Mouse (Mus musculus) CH12.LX (cell line): Measurements from ENCODE around the gene Hist1h4h. TPM values are rescaled to one million over a fixed set of nuclear protein-coding genes. Genes with fewer than 3 reads are reported as not detected.

ENCODE experiments used
- DNase-seq: peaks from one replicate; pipeline ENCODE4 v3.0.0-alpha.2; 2013; ENCODE audit errors: extremely low read depth
- H3K27ac ChIP-seq: 2 replicates; pipeline ENCODE4 v1.5.1; 2012; ENCODE audit warnings: low read depth, mild to moderate bottlenecking, control low read depth, moderate library complexity; ENCODE audit not compliant: insufficient read depth
- H3K27me3 ChIP-seq: replicated peaks from 2 replicates; pipeline ENCODE3; 2012; ENCODE audit warnings: inconsistent platforms
- H3K36me3 ChIP-seq, 2 experiments: replicated peaks in 1 of 2; 2 replicates each; pipeline versions ENCODE3 to v1.6.1; 2012; ENCODE audit warnings: inconsistent platforms in 1 of 2, low read length in 1 of 2, mild to moderate bottlenecking in 1 of 2, mixed read lengths in 1 of 2, moderate library complexity in 1 of 2; ENCODE audit not compliant: control insufficient read depth in 1 of 2, insufficient read depth in 1 of 2
- H3K4me1 ChIP-seq, 2 experiments: 2 replicates each; pipeline ENCODE4 v1.6.1; 2012; ENCODE audit warnings: inconsistent platforms in 1 of 2, moderate library complexity in 1 of 2; ENCODE audit not compliant: insufficient read depth in 2 of 2, control insufficient read depth in 1 of 2
- H3K4me2 ChIP-seq: 2 replicates; pipeline ENCODE4 v1.6.1; 2012; ENCODE audit warnings: low read depth, mild to moderate bottlenecking, control low read depth; ENCODE audit not compliant: poor library complexity, insufficient read depth, severe bottlenecking
- H3K4me3 ChIP-seq, 3 experiments: fragments of 150-350 bp in 1 of 3; sonication (generic) in 1 of 3; replicated peaks in 1 of 3; 2 replicates each; pipeline versions ENCODE3 to v1.5.1; 2011 to 2012; ENCODE audit warnings: low read depth in 2 of 3, low read length in 2 of 3, mild to moderate bottlenecking in 2 of 3, moderate library complexity in 2 of 3, control low read depth in 1 of 3, improper control_type of control experiment in 1 of 3, inconsistent platforms in 1 of 3, mixed read lengths in 1 of 3; ENCODE audit not compliant: poor library complexity in 1 of 3
- H3K79me2 ChIP-seq: replicated peaks from 2 replicates; pipeline ENCODE4 v1.6.1; 2012; ENCODE audit warnings: mild to moderate bottlenecking, moderate library complexity; ENCODE audit not compliant: control insufficient read depth, poor library complexity, insufficient read depth, severe bottlenecking; ENCODE audit errors: extremely low read depth
- H3K9ac ChIP-seq: 2 replicates; pipeline ENCODE4 v1.6.1; 2012; ENCODE audit warnings: low read depth, mild to moderate bottlenecking, control low read depth, moderate library complexity; ENCODE audit not compliant: insufficient read depth
- H3K9me3 ChIP-seq: replicated peaks from 2 replicates; pipeline ENCODE3; 2012; ENCODE audit warnings: low read length, inconsistent platforms, mixed read lengths
- BHLHE40 ChIP-seq: IDR thresholded peaks from 2 replicates; pipeline ENCODE4 v1.6.1; 2011; ENCODE audit warnings: mild to moderate bottlenecking, low read depth, low read length, improper control_type of control experiment
- CHD1 ChIP-seq: IDR thresholded peaks from 2 replicates; pipeline ENCODE4 v1.6.1; 2012; ENCODE audit warnings: low read depth, low read length, improper control_type of control experiment, inconsistent platforms
- CHD2 ChIP-seq: IDR thresholded peaks from 2 replicates; pipeline ENCODE4 v1.6.1; 2011; ENCODE audit warnings: low read length, improper control_type of control experiment
- CTCF ChIP-seq, 2 experiments: IDR thresholded peaks in 1 of 2; conservative IDR thresholded peaks in 1 of 2; 2 replicates each; pipeline ENCODE4 v1.5.1; 2011 to 2012; ENCODE audit warnings: low read depth in 2 of 2, low read length in 2 of 2, improper control_type of control experiment in 1 of 2, inconsistent platforms in 1 of 2, mild to moderate bottlenecking in 1 of 2, moderate library complexity in 1 of 2
- E2F4 ChIP-seq: IDR thresholded peaks from 2 replicates; pipeline ENCODE4 v1.6.1; 2011; ENCODE audit warnings: low read depth, low read length, improper control_type of control experiment; ENCODE audit not compliant: insufficient replicate concordance
- ELF1 ChIP-seq: IDR thresholded peaks from 2 replicates; pipeline ENCODE4 v1.6.1; 2014; ENCODE audit warnings: low read depth, mild to moderate bottlenecking, inconsistent platforms, low read length, improper control_type of control experiment
- EP300 ChIP-seq: IDR thresholded peaks from 2 replicates; pipeline ENCODE4 v1.6.1; 2011; ENCODE audit warnings: low read length, improper control_type of control experiment
- ETS1 ChIP-seq: conservative IDR thresholded peaks from 2 replicates; pipeline ENCODE4 v1.6.1; 2012; ENCODE audit warnings: low read depth, mild to moderate bottlenecking, inconsistent platforms, low read length, improper control_type of control experiment, moderate library complexity
- GABPA ChIP-seq: IDR thresholded peaks from 2 replicates; pipeline ENCODE4 v1.6.1; 2012; ENCODE audit warnings: low read depth, low read length, improper control_type of control experiment, inconsistent platforms; ENCODE audit not compliant: insufficient replicate concordance
- HCFC1 ChIP-seq: IDR thresholded peaks from 2 replicates; pipeline ENCODE4 v1.6.1; 2012; ENCODE audit warnings: low read depth, mild to moderate bottlenecking, inconsistent platforms, low read length, improper control_type of control experiment
- IRF4 ChIP-seq: IDR thresholded peaks from 2 replicates; pipeline ENCODE4 v1.6.1; 2014; ENCODE audit warnings: low read depth, mild to moderate bottlenecking, inconsistent platforms, low read length, improper control_type of control experiment
- JUN ChIP-seq: IDR thresholded peaks from 2 replicates; pipeline ENCODE4 v1.6.1; 2011; ENCODE audit warnings: low read depth, mild to moderate bottlenecking, low read length, improper control_type of control experiment, moderate library complexity; ENCODE audit not compliant: insufficient read depth
- JUND ChIP-seq: conservative IDR thresholded peaks from 2 replicates; pipeline ENCODE4 v1.6.1; 2011; ENCODE audit warnings: low read depth, low read length, improper control_type of control experiment
- KAT2A ChIP-seq: IDR thresholded peaks from 2 replicates; pipeline ENCODE4 v1.6.1; 2012; ENCODE audit warnings: low read length, improper control_type of control experiment, inconsistent platforms; ENCODE audit not compliant: insufficient replicate concordance
- MAFK ChIP-seq: IDR thresholded peaks from 2 replicates; pipeline ENCODE4 v1.6.1; 2011; ENCODE audit warnings: low read length, improper control_type of control experiment; ENCODE audit not compliant: insufficient replicate concordance
- MAX ChIP-seq: IDR thresholded peaks from 2 replicates; pipeline ENCODE4 v1.6.1; 2011; ENCODE audit warnings: low read length, improper control_type of control experiment
- MAZ ChIP-seq: IDR thresholded peaks from 2 replicates; pipeline ENCODE4 v1.6.1; 2012; ENCODE audit warnings: low read depth, mild to moderate bottlenecking, inconsistent platforms, low read length, improper control_type of control experiment, moderate library complexity
- MEF2A ChIP-seq: IDR thresholded peaks from 2 replicates; pipeline ENCODE4 v1.6.1; 2014; ENCODE audit warnings: low read depth, mild to moderate bottlenecking, inconsistent platforms, low read length, improper control_type of control experiment, borderline replicate concordance
- MXI1 ChIP-seq: IDR thresholded peaks from 2 replicates; pipeline ENCODE4 v1.6.1; 2011; ENCODE audit warnings: mild to moderate bottlenecking, low read depth, low read length, improper control_type of control experiment
- MYC ChIP-seq: IDR thresholded peaks from 2 replicates; pipeline ENCODE4 v1.6.1; 2011; ENCODE audit warnings: low read depth, mild to moderate bottlenecking, improper control_type of control experiment, low read length
- NELFE ChIP-seq: IDR thresholded peaks from 2 replicates; pipeline ENCODE4 v1.6.1; 2011; ENCODE audit warnings: low read depth, low read length, improper control_type of control experiment
- NRF1 ChIP-seq: IDR thresholded peaks from 2 replicates; pipeline ENCODE4 v1.6.1; 2014; ENCODE audit warnings: low read depth, mild to moderate bottlenecking, inconsistent platforms, low read length, improper control_type of control experiment, moderate library complexity
- PAX5 ChIP-seq: IDR thresholded peaks from 2 replicates; pipeline ENCODE4 v1.6.1; 2012; ENCODE audit warnings: low read length, inconsistent platforms, mixed read lengths
- POLR2A ChIP-seq: IDR thresholded peaks from 2 replicates; pipeline ENCODE4 v1.6.1; 2011; ENCODE audit warnings: low read depth, mild to moderate bottlenecking, improper control_type of control experiment, low read length
- POLR2AphosphoS2 ChIP-seq: IDR thresholded peaks from 2 replicates; pipeline ENCODE4 v1.6.1; 2011; ENCODE audit warnings: low read depth, low read length, improper control_type of control experiment
- RAD21 ChIP-seq: IDR thresholded peaks from 2 replicates; pipeline ENCODE4 v1.6.1; 2011; ENCODE audit warnings: low read depth, mild to moderate bottlenecking, low read length, improper control_type of control experiment, moderate library complexity
- RCOR1 ChIP-seq: conservative IDR thresholded peaks from 2 replicates; pipeline ENCODE4 v1.6.1; 2012; ENCODE audit warnings: low read depth, mild to moderate bottlenecking, inconsistent platforms, low read length, improper control_type of control experiment
- SIN3A ChIP-seq: IDR thresholded peaks from 2 replicates; pipeline ENCODE4 v1.6.1; 2012; ENCODE audit warnings: low read length, improper control_type of control experiment, inconsistent platforms
- SMC3 ChIP-seq: IDR thresholded peaks from 2 replicates; pipeline ENCODE4 v1.6.1; 2011; ENCODE audit warnings: low read depth, low read length, improper control_type of control experiment
- TBP ChIP-seq: conservative IDR thresholded peaks from 2 replicates; pipeline ENCODE4 v1.6.1; 2011; ENCODE audit warnings: low read depth, low read length, improper control_type of control experiment
- TCF12 ChIP-seq: IDR thresholded peaks from 2 replicates; pipeline ENCODE4 v1.6.1; 2014; ENCODE audit warnings: low read depth, mild to moderate bottlenecking, inconsistent platforms, low read length, improper control_type of control experiment
- UBTF ChIP-seq: IDR thresholded peaks from 2 replicates; pipeline ENCODE4 v1.6.1; 2012; ENCODE audit warnings: low read depth, mild to moderate bottlenecking, inconsistent platforms, low read length, improper control_type of control experiment, moderate library complexity
- USF1 ChIP-seq: IDR thresholded peaks from 2 replicates; pipeline ENCODE4 v1.6.1; 2014; ENCODE audit warnings: low read depth, mild to moderate bottlenecking, inconsistent platforms, low read length, improper control_type of control experiment
- USF2 ChIP-seq: conservative IDR thresholded peaks from 2 replicates; pipeline ENCODE4 v1.6.1; 2011; ENCODE audit warnings: low read depth, low read length, improper control_type of control experiment
- ZC3H11A ChIP-seq: IDR thresholded peaks from 2 replicates; pipeline ENCODE4 v1.6.1; 2012; ENCODE audit warnings: low read depth, mild to moderate bottlenecking, inconsistent platforms, low read length, improper control_type of control experiment
- ZKSCAN1 ChIP-seq: IDR thresholded peaks from 2 replicates; pipeline ENCODE4 v1.6.1; 2012; ENCODE audit warnings: low read depth, inconsistent platforms, low read length, improper control_type of control experiment, borderline replicate concordance
- ZMIZ1 ChIP-seq: IDR thresholded peaks from 2 replicates; pipeline ENCODE4 v1.6.1; 2012; ENCODE audit warnings: low read depth, mild to moderate bottlenecking, inconsistent platforms, low read length, improper control_type of control experiment
- ZNF384 ChIP-seq: IDR thresholded peaks from 2 replicates; pipeline ENCODE4 v1.6.1; 2012; ENCODE audit warnings: low read depth, low read length, improper control_type of control experiment, inconsistent platforms
- dilution Hi-C: fragments of 300-500 bp; cut with MboI; formaldehyde crosslinking; loops from 2 replicates; pipeline ENCODE4 v1.14.3; 2020; ENCODE audit warnings: low sequenced_read_pairs; ENCODE audit not compliant: extremely low pct_unique_long_range_greater_than_20kb, extremely low pct_ligation_motif_present
- in situ Hi-C: fragments of 300-500 bp; cut with MboI; formaldehyde crosslinking; loops from 3 replicates; pipeline ENCODE4 v1.14.3; 2019; ENCODE audit warnings: low sequenced_read_pairs, low pct_ligation_motif_present, low pct_unique_long_range_greater_than_20kb, mixed read lengths
- polyA plus RNA-seq: library from polyadenylated mRNA; unstranded; fragments of >175 nt; gene quantifications from 2 replicates; pipeline ENCODE4 v1.2.1, GENCODE M21; 2012; ENCODE audit warnings: low read depth; ENCODE audit not compliant: insufficient read length
- total RNA-seq, 2 experiments: library from RNA; depleted of rRNA; stranded (reverse); fragments of 300-350 nt in 1 of 2; fragments of >200 nt in 1 of 2; gene quantifications; 2 replicates each; pipeline ENCODE4 v1.2.3; 2012 to 2014

Gene Hist1h4h
- total and polyA plus RNA-seq, 3 experiments = 5.5 to 4,957 (median 19.4) TPM

DNA sequence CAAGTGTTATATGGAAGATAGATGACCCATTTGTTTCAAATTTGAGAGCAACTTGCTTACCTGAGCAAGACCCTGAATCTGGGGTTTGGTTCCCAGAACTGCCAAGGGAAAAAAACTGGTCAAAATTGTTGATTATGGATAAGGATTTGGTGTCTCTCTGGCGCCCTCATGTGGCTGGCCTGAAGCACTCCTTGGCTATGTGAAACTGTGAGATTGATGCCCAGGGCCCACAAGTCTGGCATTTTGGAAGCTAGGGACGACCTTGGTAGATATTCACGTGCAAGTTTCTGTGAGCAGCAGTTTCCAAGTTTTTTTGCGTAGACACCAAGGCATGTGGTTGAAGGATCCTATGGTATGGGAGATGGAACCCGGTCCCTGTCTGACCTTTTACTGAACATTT is 6.2 kb upstream of the Hist1h4h start:
- peak; percentile 90 for DNase-seq
- peak overlapping the region; percentile 96 for H3K4me2 ChIP-seq
- H3K79me2 ChIP-seq = no peaks in the 10 kb centered on the region
- in situ Hi-C loops (loop anchor here (5.0 to 25.0 kb wide), 3 partner anchors 92 to 1587 kb away; partner anchors contain the start of genes Hist1h2ah, Hist1h2bk and Zfp184), dilution Hi-C loops (no loop called here)
- TF ChIP-seq EP300 (no peak), ZKSCAN1 (no peak), POLR2A (no peak), E2F4 (no peak), ETS1 (no peak), GABPA (no peak), ZMIZ1 (no peak), SIN3A (peak; percentile 78), RAD21 (peak; percentile 86), BHLHE40 (peak; percentile 74), CHD2 (no peak), TBP (no peak), USF1 (no peak), MAZ (no peak), MXI1 (0 out of 2 replicates have a peak, but pooled peaks have one; percentile 54), MEF2A (peak; percentile 33; the same call in 1 of the 2 replicates), CHD1 (no peak), IRF4 (no peak; the same call in 1 of the 2 replicates), RCOR1 (0 out of 2 replicates have a peak, but pooled peaks have one; percentile 37), ZNF384 (peak; percentile 89), MYC (0 out of 2 replicates have a peak, but pooled peaks have one; percentile 33), POLR2AphosphoS2 (no peak), HCFC1 (0 out of 2 replicates have a peak, but pooled peaks have one; percentile 29), SMC3 (peak; percentile 90), NRF1 (no peak), JUN (no peak), KAT2A (no peak), USF2 (no peak), JUND (0 out of 2 replicates have a peak, but pooled peaks have one; percentile 25), UBTF (no peak), PAX5 (no peak), NELFE (peak; percentile 50; the same call in 1 of the 2 replicates), ZC3H11A (peak; percentile 59; the same call in 1 of the 2 replicates), TCF12 (0 out of 2 replicates have a peak, but pooled peaks have one; percentile 32), MAFK (0 out of 2 replicates have a peak, but pooled peaks have one; percentile 12), ELF1 (0 out of 2 replicates have a peak, but pooled peaks have one; percentile 26), CTCF (conservative IDR thresholded peaks at IDR 0.05 in 1 of 2, IDR thresholded peaks at IDR 0.05 in 1 of 2; ENCODE audit: low read depth in 2 of 2, low read length in 2 of 2) (peak; percentile 84 to 94), MAX (no peak)
- no peaks in the 10 kb centered on the region for H3K36me3 ChIP-seq
- H3K9ac ChIP-seq = no peak overlapping the region
- H3K27me3 ChIP-seq = no peaks in the 10 kb centered on the region
- H3K4me1 ChIP-seq = peaks cover 5 to 56% of the 10 kb centered on the region in 2 experiments; a peak in 3 of 4 replicates
- no peak overlapping the region for H3K27ac ChIP-seq
- H3K4me3 ChIP-seq = no peak overlapping the region
- no peaks in the 10 kb centered on the region for H3K9me3 ChIP-seq
